Mouse (Mus musculus) kidney, postnatal 0 days (tissue): ENCODE results near the gene Kctd18. TPM values are rescaled to one million over a fixed set of nuclear protein-coding genes. Genes with fewer than 3 reads are reported as not detected.

Experiments
- ATAC-seq: fragments of 200-750 bp; cut with Nextera tagmentation; replicated peaks from 2 replicates; pipeline ENCODE4 v1.8.0; 2017; ENCODE audit warnings: low read depth, moderate number of reproducible peaks, moderate TSS enrichment, moderate library complexity; ENCODE audit not compliant: low FRiP score
- DNase-seq: peaks from one replicate; pipeline ENCODE4 v3.0.0-alpha.2; 2016; ENCODE audit warnings: low spot score
- H3K27ac ChIP-seq: fragments of 300-500 bp; sonication (generic); 2 replicates; pipeline ENCODE4 v1.5.1; 2014; ENCODE audit warnings: mild to moderate bottlenecking
- H3K27me3 ChIP-seq: fragments of 300-500 bp; sonication (generic); 2 replicates; pipeline ENCODE4 v1.6.1; 2014; ENCODE audit warnings: low read length, mixed read lengths; ENCODE audit not compliant: insufficient read depth
- H3K36me3 ChIP-seq: fragments of 300-500 bp; sonication (generic); 2 replicates; pipeline ENCODE4 v1.6.1; 2014; ENCODE audit warnings: low read length, mixed read lengths; ENCODE audit not compliant: insufficient read depth
- H3K4me1 ChIP-seq: fragments of 300-500 bp; sonication (generic); replicated peaks from 2 replicates; pipeline ENCODE4 v1.6.1; 2014; ENCODE audit warnings: antibody characterized with exemption, low read length, mixed read lengths; ENCODE audit not compliant: insufficient read depth
- H3K4me2 ChIP-seq: fragments of 300-500 bp; sonication (generic); 2 replicates; pipeline ENCODE4 v1.6.1; 2014; ENCODE audit warnings: mild to moderate bottlenecking, low read length, moderate library complexity, mixed read lengths
- H3K4me3 ChIP-seq: fragments of 300-500 bp; sonication (generic); replicated peaks from 2 replicates; pipeline ENCODE4 v1.5.1; 2014; ENCODE audit warnings: low read depth, low read length
- H3K9ac ChIP-seq: fragments of 300-500 bp; sonication (generic); 2 replicates; pipeline ENCODE4 v1.6.1; 2014; ENCODE audit warnings: low read depth, low read length
- H3K9me3 ChIP-seq: fragments of 300-500 bp; sonication (generic); replicated peaks from 2 replicates; pipeline ENCODE4 v1.6.1; 2016; ENCODE audit warnings: low read length, inconsistent platforms, mixed read lengths
- CTCF ChIP-seq: IDR thresholded peaks from 2 replicates; pipeline ENCODE4 v1.5.1; 2016; ENCODE audit warnings: antibody characterized with exemption, low read depth, mild to moderate bottlenecking, moderate library complexity
- WGBS: fragments of 180-500 bp; shearing (Covaris S2); extraction: QIAGEN DNeasy Blood & Tissue Kit; methylation state at CpG from one replicate; pipeline ENCODE4 v1.1.7; 2014; 5-methylcytosine and 5-hydroxymethylcytosine counted together
- polyA plus RNA-seq: library from polyadenylated mRNA; unstranded; fragments of >200 nt; fragmentation: Nextera tagmentation; extraction: Ambion mirVana; gene quantifications from 2 replicates; pipeline ENCODE4 v1.2.1, GENCODE M21; 2015

The Kctd18 gene
- polyA plus RNA-seq, 1 experiment from 2014 or later = 12.0 TPM

DNA sequence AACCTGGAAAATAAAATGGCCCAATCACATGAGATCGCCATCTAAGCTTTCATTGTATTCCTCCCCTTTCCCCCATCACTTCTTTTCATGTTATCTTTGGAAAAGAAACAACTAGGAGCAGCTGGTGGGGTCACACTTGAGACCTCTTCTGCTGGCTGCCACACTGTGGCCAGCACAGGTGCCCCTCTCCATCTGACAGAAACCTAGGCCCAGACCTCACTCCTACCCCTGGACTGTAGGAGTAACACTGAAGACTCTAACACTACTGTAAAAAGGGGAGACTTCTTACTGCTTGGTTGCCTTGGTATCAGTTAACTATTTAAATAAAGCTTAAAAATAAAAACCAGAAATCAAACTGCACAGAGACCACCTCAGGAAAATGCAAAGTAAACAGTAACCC lies 63.0 kb downstream of the Kctd18 start:
- Histone ChIP-seq H3K4me2 (no peak overlapping the region), H3K9me3 (no peaks in the 10 kb centered on the region), H3K36me3 (peaks cover 18% of the 10 kb centered on the region), H3K27ac (no peak overlapping the region), H3K4me3 (no peak overlapping the region), H3K4me1 (no peaks in the 10 kb centered on the region), H3K9ac (no peak overlapping the region), H3K27me3 (no peaks in the 10 kb centered on the region)
- peak; percentile 33; the same call in 1 of the 2 replicates for ATAC-seq
- 67% methylated on average over 1 of the region's 1 CpGs for WGBS
- peak; percentile 42 for DNase-seq
- no peak for TF ChIP-seq CTCF

DNA sequence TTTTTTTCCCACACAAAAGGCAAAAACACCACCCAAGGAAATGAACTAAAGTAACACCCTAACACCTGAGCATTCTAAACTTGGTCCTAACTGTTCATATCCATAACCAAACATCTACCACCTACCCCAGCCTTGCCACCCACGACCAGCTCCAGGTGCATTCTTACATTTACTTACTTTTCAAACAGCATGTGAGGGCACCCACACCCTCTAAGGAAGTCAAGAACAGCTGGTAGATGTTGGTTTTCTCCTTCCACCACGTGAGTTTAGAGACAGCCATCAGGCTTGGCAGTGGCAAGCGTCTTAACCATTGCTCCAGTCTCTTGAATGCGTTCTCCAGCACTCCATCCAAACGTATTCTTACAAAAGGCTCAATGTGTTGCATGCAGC lies 64.4 kb downstream of the Kctd18 start:
- ATAC-seq = no peak
- TF ChIP-seq CTCF = no peak
- Histone ChIP-seq H3K4me2 (no peak overlapping the region), H3K4me3 (no peak overlapping the region), H3K36me3 (peaks cover 18% of the 10 kb centered on the region), H3K4me1 (no peaks in the 10 kb centered on the region), H3K9ac (no peak overlapping the region), H3K9me3 (no peaks in the 10 kb centered on the region), H3K27ac (no peak overlapping the region), H3K27me3 (no peaks in the 10 kb centered on the region)
- no peak for DNase-seq
- WGBS = 90% methylated on average over 5 of the region's 5 CpGs

DNA sequence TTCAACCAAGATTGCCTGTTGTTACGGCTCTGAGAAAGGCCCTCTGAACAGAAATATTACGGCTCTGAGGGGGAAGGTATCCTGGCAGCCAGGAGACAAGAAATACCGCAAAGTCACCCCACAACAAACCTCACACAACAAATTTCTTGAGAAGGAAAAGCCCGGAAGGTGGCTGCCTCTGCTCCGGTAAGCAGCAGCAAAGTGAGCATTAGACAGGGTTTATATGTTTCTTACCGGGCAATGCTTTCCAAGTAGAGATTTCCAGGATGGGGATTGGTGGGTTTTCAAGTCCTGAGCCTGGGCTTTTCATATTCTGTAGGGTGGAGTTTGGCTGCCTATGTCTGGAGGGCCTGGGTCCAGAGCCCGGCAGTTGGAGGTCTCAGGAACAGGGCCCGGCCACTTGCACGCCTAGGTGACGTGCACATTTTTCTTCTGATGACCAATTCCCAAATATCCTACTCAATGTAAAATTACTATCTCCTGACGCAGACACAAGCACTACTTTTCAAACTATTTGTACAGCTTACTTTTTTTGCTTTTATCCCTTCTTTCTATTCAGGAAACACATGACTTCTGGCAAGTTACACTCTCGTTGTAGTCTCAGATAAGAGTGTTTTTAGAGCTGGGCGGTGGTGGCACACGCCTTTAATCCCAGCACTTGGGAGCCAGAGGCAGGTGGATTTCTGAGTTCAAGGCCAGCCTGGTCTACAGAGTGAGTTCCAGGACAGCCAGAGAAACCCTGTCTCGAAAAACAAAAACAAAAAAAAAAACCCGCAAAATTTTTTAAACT lies 65.0 kb downstream of the Kctd18 start:
- DNase-seq (no peak), ATAC-seq (no peak)
- Histone ChIP-seq H3K36me3 (peaks cover 18% of the 10 kb centered on the region), H3K9me3 (no peaks in the 10 kb centered on the region), H3K27me3 (no peaks in the 10 kb centered on the region), H3K4me1 (no peaks in the 10 kb centered on the region), H3K9ac (no peak overlapping the region), H3K4me2 (no peak overlapping the region), H3K4me3 (no peak overlapping the region), H3K27ac (no peak overlapping the region)
- 86% methylated on average over 16 of the region's 16 CpGs for WGBS
- no peak for TF ChIP-seq CTCF

DNA sequence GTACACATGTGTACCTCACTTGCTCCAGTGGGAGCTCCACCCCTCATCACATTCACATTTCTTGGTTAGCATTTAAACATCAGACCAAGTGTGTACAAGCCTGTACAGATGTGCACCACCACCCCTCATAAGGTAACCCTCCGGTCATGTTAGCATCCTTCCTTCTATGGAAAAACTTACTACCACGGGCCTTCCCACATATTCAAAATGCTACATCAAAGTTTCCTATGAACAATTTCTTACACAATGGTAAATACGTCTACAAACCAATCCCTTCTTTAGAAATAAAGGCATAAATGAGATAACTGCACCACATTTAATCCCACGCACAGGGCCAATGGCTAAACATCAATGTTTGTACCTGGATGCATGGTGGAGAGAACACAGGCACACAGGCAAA lies 66.2 kb downstream of the Kctd18 start:
- H3K27me3 ChIP-seq = no peaks in the 10 kb centered on the region
- H3K4me2 ChIP-seq = no peak overlapping the region

DNA sequence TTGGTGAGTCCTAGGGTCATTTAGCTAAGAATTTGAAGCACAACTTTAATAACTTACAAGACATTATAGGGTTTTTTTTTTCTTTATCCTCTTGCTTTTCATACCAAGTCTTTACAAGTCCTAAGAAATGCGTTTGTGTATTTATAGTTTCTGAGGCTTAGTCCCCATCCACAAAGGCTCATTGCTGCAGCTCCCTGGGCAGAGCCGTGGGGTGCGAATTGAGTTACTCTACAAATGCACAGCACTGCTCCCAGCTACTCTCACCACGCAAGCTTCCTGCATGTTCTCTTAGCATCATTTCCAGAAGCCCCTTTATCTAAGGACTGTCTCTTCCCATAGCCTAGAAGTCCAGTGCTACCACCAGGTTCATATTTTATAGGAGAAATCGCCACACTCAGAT lies 69.0 kb downstream of the Kctd18 start:
- 65% methylated on average over 5 of the region's 5 CpGs for WGBS

More for the DNA sequence above, 66.2 kb downstream of the Kctd18 start:
- 97% methylated on average over 4 of the region's 4 CpGs for WGBS
- Histone ChIP-seq H3K36me3 (peaks cover 18% of the 10 kb centered on the region), H3K27ac (no peak overlapping the region), H3K4me3 (no peak overlapping the region), H3K9ac (no peak overlapping the region), H3K9me3 (no peaks in the 10 kb centered on the region), H3K4me1 (no peaks in the 10 kb centered on the region)
- TF ChIP-seq CTCF = no peak
- ATAC-seq = no peak
- no peak for DNase-seq

DNA sequence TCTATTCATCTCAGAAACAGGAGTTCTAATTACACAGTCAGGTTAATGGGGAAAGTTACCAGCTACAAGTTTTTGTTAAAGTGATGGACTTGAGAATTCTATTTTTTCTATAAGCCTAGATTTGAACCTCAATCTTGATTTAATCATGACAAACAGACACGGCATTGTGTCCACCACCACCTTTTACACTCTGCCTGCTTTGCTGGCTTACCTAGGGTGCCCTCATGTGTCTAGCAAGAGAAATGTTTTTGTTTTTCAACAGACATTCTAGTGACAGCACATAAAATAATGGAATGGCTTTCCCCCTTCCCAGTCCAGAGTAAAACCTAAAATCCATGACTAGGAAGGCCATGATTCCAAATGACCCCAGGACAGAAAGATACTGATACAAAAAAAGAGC lies 69.6 kb downstream of the Kctd18 start:
- no peak overlapping the region for H3K4me2 ChIP-seq
- no peak overlapping the region for H3K27ac ChIP-seq
- TF ChIP-seq CTCF = peak; percentile 79
- no peak overlapping the region for H3K9ac ChIP-seq
- no peaks in the 10 kb centered on the region for H3K4me1 ChIP-seq
- 0 out of 2 replicates have a peak, but pooled peaks cover 8% of the 10 kb centered on the region for H3K36me3 ChIP-seq
- WGBS = 13% methylated on average over 1 of the region's 1 CpGs
- H3K9me3 ChIP-seq = no peaks in the 10 kb centered on the region
- DNase-seq (peak; percentile 67), ATAC-seq (no peak)
- H3K27me3 ChIP-seq = no peaks in the 10 kb centered on the region
- H3K4me3 ChIP-seq = no peak overlapping the region

More for the DNA sequence above, 69.0 kb downstream of the Kctd18 start:
- no peak overlapping the region for H3K4me3 ChIP-seq
- H3K36me3 ChIP-seq = peaks cover 12% of the 10 kb centered on the region; the same call in 1 of the 2 replicates
- no peaks in the 10 kb centered on the region for H3K27me3 ChIP-seq
- H3K4me2 ChIP-seq = no peak overlapping the region
- no peak overlapping the region for H3K9ac ChIP-seq
- H3K9me3 ChIP-seq = no peaks in the 10 kb centered on the region
- ATAC-seq = no peak
- TF ChIP-seq CTCF = no peak
- no peak overlapping the region for H3K27ac ChIP-seq
- no peak for DNase-seq
- no peaks in the 10 kb centered on the region for H3K4me1 ChIP-seq
